Mouse (Mus musculus) cerebellum, postnatal 36 days (tissue): ENCODE measurements around the gene Olfr761.
"Not testable (repeated sequence)": the region's sequence is repeated elsewhere in the genome, so short reads cannot be mapped to it uniquely, and the experiment has no call there.

Source experiments
- DNase-seq, 2 experiments: peaks; one replicate each; pipeline ENCODE4 v3.0.0; 2021 to 2022; ENCODE audit warnings: mixed read lengths in 2 of 2

The Olfr761 gene

GRCm38 (mm10) chr17:37952979-37953378, at the start of gene Olfr761:
Gene Olfr761, minus strand, starts transcription at chr17:37953079.
- no peak for DNase-seq

GRCm38 (mm10) chr17:37995635-37996307, 42.9 kb upstream of the Olfr761 start:
- DNase-seq: no peak

- DNase-seq: no peak
These were observed 37.6 kb upstream of the Olfr761 start for GRCm38 (mm10) chr17:37990453-37990961.

GRCm38 (mm10) chr17:37973591-37973990, 20.7 kb upstream of the Olfr761 start:
- DNase-seq: no peak

- DNase-seq: no peak
These were observed 32.6 kb downstream of the Olfr761 start, which contains the start of gene Olfr128 for GRCm38 (mm10) chr17:37920248-37920647. Gene Olfr128, plus strand, starts transcription at chr17:37920548.

- DNase-seq: not testable (repeated sequence)
These were observed 46.1 kb downstream of the Olfr761 start for GRCm38 (mm10) chr17:37906821-37907220.
